Mouse (Mus musculus) testis, adult 2 months (tissue): ENCODE results near the gene Prrt2. TPM values are rescaled to one million over a fixed set of nuclear protein-coding genes. Genes with fewer than 3 reads are reported as not detected.

Source experiments
- H3K27ac ChIP-seq: fragments of 200-500 bp; 2 replicates; pipeline ENCODE4 v1.5.1; 2012; ENCODE audit warnings: low read depth, low read length; ENCODE audit not compliant: control insufficient read depth, insufficient read depth
- H3K27me3 ChIP-seq: fragments of 200-500 bp; 2 replicates; pipeline ENCODE4 v1.6.1; 2012; ENCODE audit warnings: mild to moderate bottlenecking, low read length, moderate library complexity; ENCODE audit not compliant: control insufficient read depth, insufficient read depth
- H3K36me3 ChIP-seq: fragments of 200-500 bp; 2 replicates; pipeline ENCODE4 v1.6.1; 2012; ENCODE audit warnings: mild to moderate bottlenecking, low read length; ENCODE audit not compliant: control insufficient read depth, insufficient read depth
- H3K4me1 ChIP-seq: fragments of 200-500 bp; 2 replicates; pipeline ENCODE4 v1.6.1; 2012; ENCODE audit warnings: low read length; ENCODE audit not compliant: control insufficient read depth, insufficient read depth
- H3K4me3 ChIP-seq: fragments of 200-500 bp; 2 replicates; pipeline ENCODE4 v1.5.1; 2012; ENCODE audit warnings: low read depth, mild to moderate bottlenecking, low read length, moderate library complexity, mixed read lengths; ENCODE audit not compliant: control insufficient read depth
- CTCF ChIP-seq: fragments of 200-500 bp; IDR thresholded peaks from 2 replicates; pipeline ENCODE4 v1.5.1; 2012; ENCODE audit warnings: low read depth, mild to moderate bottlenecking, inconsistent platforms, low read length, moderate library complexity; ENCODE audit not compliant: control insufficient read depth, insufficient read depth, insufficient replicate concordance
- POLR2A ChIP-seq: fragments of 200-500 bp; IDR thresholded peaks from 2 replicates; pipeline ENCODE4 v1.6.1; 2012; ENCODE audit warnings: low read depth, mild to moderate bottlenecking, inconsistent platforms, low read length, moderate library complexity; ENCODE audit not compliant: control insufficient read depth
- polyA plus RNA-seq: library from polyadenylated mRNA; depleted of rRNA; stranded (reverse); fragments of >200 nt; gene quantifications from 2 replicates; pipeline ENCODE4 v1.2.3, GENCODE M21; 2012

Prrt2 gene
- polyA plus RNA-seq, 1 experiment: 3.4 TPM

DNA sequence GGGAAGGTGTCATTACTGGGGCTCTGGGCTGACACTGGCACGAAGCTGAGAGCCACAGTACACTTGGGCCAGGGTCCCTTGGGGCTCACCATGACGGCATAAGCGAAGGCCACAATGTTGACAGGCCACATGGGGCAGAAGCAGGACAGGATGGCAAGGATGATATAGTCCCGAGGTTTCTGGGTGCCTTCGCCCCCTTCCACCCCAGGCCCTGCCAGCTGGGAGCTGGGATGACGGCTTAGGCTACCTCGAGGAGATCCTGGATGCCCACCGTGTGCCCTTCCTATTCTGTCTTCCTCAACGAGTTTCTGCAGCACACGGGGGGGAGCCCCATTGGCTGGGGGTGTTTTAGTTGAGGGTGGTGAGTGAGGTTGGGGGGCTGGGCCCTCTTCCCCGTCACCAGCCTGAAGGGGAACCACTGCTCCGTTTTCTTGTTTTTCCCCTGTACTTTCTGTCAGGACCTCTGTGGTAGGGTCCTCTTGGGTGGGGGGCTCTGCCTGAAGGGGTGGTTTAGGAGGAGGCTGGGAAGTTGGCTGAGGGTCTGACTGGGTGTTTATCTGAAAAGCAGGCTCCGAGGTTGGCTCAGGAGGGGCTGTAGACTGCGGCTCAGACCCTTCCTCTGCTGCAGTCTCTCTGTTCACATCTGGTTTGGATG, 1.6 kb downstream of the Prrt2 start:
- H3K27ac ChIP-seq: no peak overlapping the region
- no peak for TF ChIP-seq CTCF
- TF ChIP-seq POLR2A: no peak
- no peak overlapping the region for H3K4me3 ChIP-seq
- 0 out of 2 replicates have a peak, but pooled peaks cover 1% of the 10 kb centered on the region for H3K36me3 ChIP-seq
- no peaks in the 10 kb centered on the region for H3K27me3 ChIP-seq
- H3K4me1 ChIP-seq: peaks cover 25% of the 10 kb centered on the region

DNA sequence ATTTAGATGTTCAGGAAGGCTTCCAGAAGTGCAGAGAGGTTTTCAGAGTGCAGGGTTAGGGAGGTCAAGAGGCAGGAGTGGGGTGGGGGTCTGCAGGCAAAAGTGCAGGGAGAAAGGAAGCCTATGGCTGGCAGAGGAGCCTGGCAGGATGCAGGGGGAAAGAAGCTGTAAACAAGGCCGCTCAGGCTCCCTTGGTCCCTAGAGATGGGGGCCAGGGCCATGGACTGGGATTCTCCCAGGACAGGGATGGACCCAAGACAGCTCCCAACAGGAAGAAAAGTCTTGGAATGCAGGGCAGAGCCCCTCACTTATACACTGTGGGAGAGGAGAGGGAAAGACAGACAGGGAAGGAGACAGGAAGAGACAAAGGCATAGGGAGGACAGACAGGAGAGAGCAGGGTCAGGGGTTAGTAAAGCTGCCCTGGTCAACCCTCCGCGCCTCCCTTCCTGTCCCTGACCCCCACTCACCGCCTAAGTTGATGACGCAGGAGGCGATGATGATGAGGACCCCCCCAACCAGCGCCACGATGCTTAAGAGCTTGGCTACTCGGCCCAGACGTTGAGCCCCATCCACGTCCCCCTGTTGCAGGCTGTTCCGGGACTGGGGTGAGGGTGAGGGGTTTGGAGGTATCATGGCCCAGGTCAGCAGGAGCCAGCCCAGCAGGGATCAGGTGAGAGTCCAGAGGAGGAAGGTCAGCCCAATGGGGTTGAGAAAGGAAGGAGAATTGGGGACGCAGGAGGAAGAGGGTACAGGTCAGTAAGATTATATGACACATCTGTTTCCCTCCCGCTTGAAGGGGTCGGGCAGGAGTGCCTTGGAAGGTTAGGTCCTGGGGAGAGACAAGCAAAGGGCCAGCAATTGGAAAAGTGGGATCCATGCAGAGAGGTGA, 2.4 kb downstream of the Prrt2 start:
- Histone ChIP-seq H3K4me1 (peaks cover 25% of the 10 kb centered on the region), H3K27me3 (no peaks in the 10 kb centered on the region), H3K36me3 (0 out of 2 replicates have a peak, but pooled peaks cover 1% of the 10 kb centered on the region), H3K4me3 (no peak overlapping the region), H3K27ac (no peak overlapping the region)
- TF ChIP-seq POLR2A (no peak), CTCF (no peak)

DNA sequence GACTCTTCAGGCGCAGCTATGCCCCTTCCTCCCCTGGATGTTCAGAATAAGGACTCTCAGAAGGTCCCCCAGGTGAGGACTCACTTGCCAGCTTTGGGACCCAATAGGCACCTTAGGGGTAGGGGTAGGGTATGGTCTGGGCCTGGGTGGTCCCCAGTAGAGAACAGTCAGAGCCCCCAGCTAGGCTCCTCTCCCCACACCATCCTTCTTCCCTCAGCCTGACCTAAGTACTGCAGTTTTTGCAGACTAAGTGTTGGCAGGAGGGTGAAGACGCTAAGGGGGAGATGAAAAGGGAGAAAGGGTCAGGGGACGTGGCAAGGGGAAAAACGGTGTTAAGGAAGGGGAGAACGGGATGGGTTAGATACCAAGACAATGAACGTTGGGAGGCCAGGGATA, 3.1 kb downstream of the Prrt2 start:
- no peak overlapping the region for H3K27ac ChIP-seq
- H3K4me3 ChIP-seq: no peak overlapping the region
- no peak for TF ChIP-seq POLR2A
- TF ChIP-seq CTCF: no peak
- H3K36me3 ChIP-seq: 0 out of 2 replicates have a peak, but pooled peaks cover 1% of the 10 kb centered on the region
- H3K27me3 ChIP-seq: no peaks in the 10 kb centered on the region
- peaks cover 25% of the 10 kb centered on the region for H3K4me1 ChIP-seq

DNA sequence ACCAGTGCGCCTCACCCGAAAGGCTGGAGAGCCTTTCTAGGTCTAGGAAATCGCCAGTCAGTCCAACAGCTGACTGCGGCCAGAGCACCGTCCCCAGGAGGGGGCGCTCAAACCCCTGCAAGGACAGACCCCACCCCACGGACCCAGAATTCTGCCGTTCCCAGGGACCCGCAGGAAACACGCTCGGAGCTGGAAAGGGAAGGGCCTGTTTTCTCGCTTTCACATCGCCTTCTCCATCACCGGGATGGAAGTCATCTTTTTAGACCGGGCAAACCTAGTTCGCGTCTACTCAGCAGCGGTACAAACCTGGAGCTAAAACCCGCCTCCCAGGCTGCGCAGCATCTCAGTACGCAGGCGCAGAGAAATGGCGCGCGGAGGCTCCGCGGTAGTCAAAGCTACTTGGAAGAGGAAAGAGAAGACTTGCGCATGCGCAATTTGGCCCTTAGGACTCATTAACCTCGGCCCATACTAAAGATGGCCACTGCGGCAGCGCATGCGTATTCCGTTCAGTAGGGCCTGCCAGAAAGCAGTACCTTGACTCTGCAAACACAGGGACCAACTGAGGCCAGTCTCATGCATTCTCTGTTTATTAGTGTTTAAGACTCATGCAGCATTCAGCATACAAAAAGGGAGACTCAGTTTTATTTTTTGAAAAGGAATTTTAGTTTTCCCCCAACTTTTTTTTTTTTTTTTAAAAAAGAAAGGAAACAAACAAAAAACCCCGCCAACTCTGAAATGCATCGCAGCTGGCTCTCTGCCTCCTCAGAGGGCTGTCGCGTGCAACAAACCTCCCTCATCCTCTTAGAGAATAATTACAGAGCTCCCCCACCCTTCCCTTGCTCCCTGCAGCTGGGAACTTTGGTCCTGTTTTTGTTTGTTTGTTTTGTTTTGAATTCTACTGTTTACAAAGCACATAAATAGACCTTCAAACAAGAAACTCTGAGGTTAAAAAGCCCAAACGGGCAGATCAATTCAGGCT, 3.8 kb downstream of the Prrt2 start, which contains the start of gene Pagr1a:
Gene Pagr1a (minus strand): TSS at position 382 of the 979 bp plus-strand sequence.
- Histone ChIP-seq H3K4me3 (peak within 1 kb of the TSS; percentile 87), H3K36me3 (0 out of 2 replicates have a peak, but pooled peaks cover 1% of the 10 kb centered on the region), H3K27me3 (no peaks in the 10 kb centered on the region), H3K27ac (peak within 1 kb of the TSS; percentile 83), H3K4me1 (peaks cover 22% of the 10 kb centered on the region)
- TF ChIP-seq CTCF: peak; percentile 68
- TF ChIP-seq POLR2A: peak; percentile 83

DNA sequence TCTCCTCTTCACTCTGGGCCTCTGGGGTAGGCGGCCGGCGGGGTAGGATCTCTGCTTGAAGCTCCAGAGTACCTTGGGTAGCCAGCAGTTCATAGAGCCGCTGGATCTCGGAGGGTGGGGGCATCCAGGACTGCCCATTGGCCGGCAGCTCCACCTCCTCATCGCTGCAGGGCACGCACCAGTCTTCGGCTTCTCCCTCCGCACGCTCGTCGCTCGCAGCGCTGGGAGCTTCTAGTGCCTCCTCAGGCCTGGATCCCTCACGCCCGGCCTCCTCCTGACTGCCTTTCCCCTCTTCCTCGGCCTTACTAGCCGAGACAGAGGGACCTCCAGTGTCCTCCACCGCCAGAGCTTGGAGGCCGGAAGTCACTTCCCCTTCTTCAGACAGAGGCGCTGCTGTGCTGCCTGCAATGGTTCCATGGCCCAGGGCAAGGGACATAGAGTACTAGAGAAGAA, 4.5 kb downstream of the Prrt2 start:
- TF ChIP-seq CTCF (no peak), POLR2A (no peak)
- H3K4me1 ChIP-seq: peaks cover 21% of the 10 kb centered on the region
- H3K4me3 ChIP-seq: peak overlapping the region; percentile 87
- H3K27ac ChIP-seq: peak overlapping the region; percentile 83
- 0 out of 2 replicates have a peak, but pooled peaks cover 1% of the 10 kb centered on the region for H3K36me3 ChIP-seq
- H3K27me3 ChIP-seq: no peaks in the 10 kb centered on the region

DNA sequence TGATC, 4.7 kb downstream of the Prrt2 start, which contains the start of gene Pagr1b:
Gene Pagr1b (minus strand): TSS at position 4 of the 5 bp plus-strand sequence.
- Histone ChIP-seq H3K27ac (peak within 1 kb of the TSS; percentile 83), H3K36me3 (0 out of 2 replicates have a peak, but pooled peaks cover 1% of the 10 kb centered on the region), H3K4me3 (peak within 1 kb of the TSS; percentile 87), H3K27me3 (no peaks in the 10 kb centered on the region), H3K4me1 (peaks cover 20% of the 10 kb centered on the region)
- TF ChIP-seq POLR2A (no peak), CTCF (no peak)

DNA sequence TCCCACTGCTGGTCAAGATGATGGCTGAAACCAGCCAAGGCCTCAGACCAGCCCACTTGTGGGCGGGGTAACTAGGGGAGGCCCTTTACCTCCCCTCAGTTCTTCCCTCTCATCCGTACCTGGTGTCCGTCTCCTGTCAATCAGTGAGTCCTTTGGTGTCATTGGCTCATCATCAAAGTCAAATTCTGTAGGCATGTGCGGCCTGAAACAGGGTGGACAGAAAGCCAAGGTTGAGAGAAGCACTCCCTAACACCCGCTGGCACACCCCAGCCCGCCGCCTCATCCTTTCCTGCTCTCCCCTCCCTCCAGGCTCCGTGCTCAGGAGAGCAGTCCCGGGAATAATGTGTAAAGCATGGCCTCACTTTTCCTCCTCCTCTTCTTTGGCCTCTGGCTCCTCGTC, 4.9 kb downstream of the Prrt2 start:
- peaks cover 19% of the 10 kb centered on the region for H3K4me1 ChIP-seq
- H3K36me3 ChIP-seq: 0 out of 2 replicates have a peak, but pooled peaks cover 1% of the 10 kb centered on the region
- TF ChIP-seq POLR2A (no peak), CTCF (no peak)
- peak overlapping the region; percentile 83 for H3K27ac ChIP-seq
- no peaks in the 10 kb centered on the region for H3K27me3 ChIP-seq
- peak overlapping the region; percentile 87 for H3K4me3 ChIP-seq
